Mouse (Mus musculus) gastrocnemius, postnatal 10 days (tissue): Measurements from ENCODE around the gene Cyp2j9. TPM values are rescaled to one million over a fixed set of nuclear protein-coding genes. Genes with fewer than 3 reads are reported as not detected.
"Not testable (repeated sequence)": the region's sequence is repeated elsewhere in the genome, so short reads cannot be mapped to it uniquely, and the experiment has no call there.

Source experiments
- DNase-seq: peaks from one replicate; pipeline ENCODE4 v3.0.0; 2021; ENCODE audit warnings: mixed read lengths
- long read RNA-seq, 2 experiments: library from polyadenylated mRNA; stranded (forward); transcript quantifications; one replicate each; pipeline ENCODE4 v2.0.0; 2021
- total RNA-seq, 2 experiments: library from RNA; stranded (reverse); gene quantifications; 2 replicates each; pipeline ENCODE4 v1.2.3; 2021

Gene Cyp2j9
- 1 to 10 TPM; 1.3 to 1.6 TPM for total RNA-seq
- long read RNA-seq, experiment 1 = 0 reads
- long read RNA-seq, experiment 2, partial matches to known transcripts = 0 of 1 reads
- long read RNA-seq, experiment 2, other reads (novel, unspliced or antisense) = 0 of 1 reads

- DNase-seq = peak; percentile 46
Measured at GRCm38 (mm10) chr4:96590911-96591790, at the start of gene Cyp2j9. Gene Cyp2j9 (minus strand): TSS chr4:96591578.

- DNase-seq = no peak
Measured at GRCm38 (mm10) chr4:96635455-96635854, 44.1 kb upstream of the Cyp2j9 start.

- no peak for DNase-seq
Measured at GRCm38 (mm10) chr4:96622474-96622873, 31.1 kb upstream of the Cyp2j9 start.

DNA sequence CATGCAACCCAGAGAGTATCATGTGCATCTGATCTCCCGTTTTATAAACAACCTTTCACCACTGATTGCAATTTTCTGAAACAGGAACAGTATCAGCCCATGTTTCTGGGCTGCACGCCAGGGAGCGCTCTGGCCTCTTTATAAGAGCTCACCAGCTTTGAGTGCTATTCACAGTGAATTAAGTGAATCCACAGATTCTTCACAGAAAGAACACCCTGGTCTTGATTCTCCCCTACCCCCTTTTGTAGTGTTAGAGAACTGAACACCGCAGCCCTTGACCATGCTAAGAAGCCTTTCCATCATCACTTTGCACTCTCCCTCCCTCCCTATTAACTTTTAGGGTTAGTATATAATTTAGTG, 393 bp upstream of the Cyp2j9 start:
- DNase-seq = peak; percentile 66

DNA sequence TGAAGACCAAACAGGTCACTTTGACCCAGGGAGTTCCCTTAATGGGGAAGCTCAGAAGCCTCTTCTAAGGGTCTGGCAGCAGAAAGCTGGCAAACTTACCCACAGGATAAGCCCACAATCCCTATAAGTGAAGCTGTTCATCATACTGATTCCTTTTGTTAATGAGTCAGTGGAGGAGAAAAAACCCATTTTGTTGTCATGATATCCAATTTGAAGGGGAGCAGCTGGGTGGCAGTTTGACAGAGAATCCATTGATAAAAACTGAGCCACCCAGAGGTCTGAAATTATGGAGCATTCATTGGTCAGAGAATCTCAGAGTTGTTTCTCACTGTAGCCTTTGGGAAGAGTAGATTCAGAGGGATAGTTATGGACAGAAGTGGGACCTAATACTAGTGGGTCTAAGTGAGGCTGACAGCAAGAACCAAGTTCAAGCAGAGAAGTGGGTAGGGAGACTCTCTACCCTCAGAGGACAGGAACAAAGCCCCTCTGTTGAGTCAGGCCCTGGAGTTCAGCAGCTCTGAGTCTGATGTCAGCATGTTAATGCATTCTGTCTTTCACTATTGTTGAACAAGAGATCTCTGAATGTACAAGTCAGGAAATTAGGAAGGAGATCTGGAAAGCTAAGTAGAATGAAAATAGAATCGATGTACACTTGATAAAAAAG, 9.8 kb downstream of the Cyp2j9 start:
- DNase-seq = no peak

- not testable (repeated sequence) for DNase-seq
Measured at GRCm38 (mm10) chr4:96580351-96580750, 11.0 kb downstream of the Cyp2j9 start.

DNA sequence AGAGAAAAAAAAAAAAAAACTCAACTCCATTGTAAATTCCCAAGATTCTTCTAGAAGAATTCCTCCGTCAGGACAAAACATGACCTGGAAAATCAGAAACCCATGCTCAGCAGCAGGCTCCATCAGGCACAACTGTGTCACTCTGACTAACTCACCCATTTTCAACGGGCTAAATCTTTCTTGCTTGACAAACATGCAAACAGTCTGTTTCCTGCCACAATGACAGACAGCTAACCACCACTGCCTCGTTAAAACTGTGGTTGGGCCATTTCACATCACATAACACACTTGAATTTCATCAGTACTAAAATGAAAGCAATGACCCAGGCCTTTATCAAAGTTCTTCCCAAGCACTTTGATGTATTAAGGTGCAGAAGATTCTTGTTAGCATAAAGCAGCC, 21.9 kb downstream of the Cyp2j9 start:
- no peak for DNase-seq

- DNase-seq = no peak
Measured at GRCm38 (mm10) chr4:96567988-96568387, 23.4 kb downstream of the Cyp2j9 start.

GRCm38 (mm10) chr4:96565808-96566207, 25.6 kb downstream of the Cyp2j9 start:
- DNase-seq = no peak

GRCm38 (mm10) chr4:96560464-96560863, 30.9 kb downstream of the Cyp2j9 start:
- DNase-seq = no peak

DNA sequence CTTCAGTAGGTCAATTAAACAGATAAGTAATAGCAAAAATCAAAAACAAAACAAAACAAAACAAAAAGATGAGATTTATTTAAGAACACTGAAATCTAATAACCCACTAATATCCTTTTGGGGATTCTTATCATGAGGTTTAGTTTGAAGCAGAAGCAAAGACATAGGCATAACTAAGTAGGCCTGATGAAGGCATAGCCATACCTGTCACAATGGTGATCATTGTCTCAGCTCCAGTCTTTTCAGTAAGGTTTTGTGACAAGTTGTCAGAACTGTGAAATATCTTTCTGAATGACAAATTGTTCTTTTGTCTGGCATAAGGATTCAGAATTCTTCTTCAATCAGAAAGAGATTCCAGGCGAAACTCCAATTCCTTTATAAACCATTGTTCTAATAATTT, 31.6 kb downstream of the Cyp2j9 start:
- DNase-seq = no peak

- DNase-seq = peak; percentile 32
Measured at GRCm38 (mm10) chr4:96553133-96553819, 38.1 kb downstream of the Cyp2j9 start, which contains the start of gene Cyp2j6. Gene Cyp2j6 (minus strand): TSS chr4:96553661.

DNA sequence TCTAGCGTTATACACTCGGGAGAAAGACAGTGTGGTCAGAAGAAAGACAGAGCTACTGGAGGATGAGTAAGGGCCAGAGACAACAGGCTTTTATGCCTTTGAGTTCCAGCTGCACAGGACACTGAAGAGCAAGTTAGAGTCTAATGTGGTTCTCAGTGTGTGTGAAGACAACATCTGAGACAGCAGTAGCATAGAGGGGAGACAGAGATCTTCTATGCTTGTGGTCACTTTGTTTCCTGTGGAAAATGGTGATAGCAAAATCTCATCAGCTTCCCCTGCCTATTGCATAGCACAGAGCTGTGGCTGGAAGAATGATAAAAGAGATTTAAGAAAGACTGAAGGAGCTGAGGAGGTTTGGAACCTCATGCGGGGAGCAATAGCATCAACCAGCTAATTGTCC, 39.8 kb downstream of the Cyp2j9 start:
- no peak for DNase-seq

DNA sequence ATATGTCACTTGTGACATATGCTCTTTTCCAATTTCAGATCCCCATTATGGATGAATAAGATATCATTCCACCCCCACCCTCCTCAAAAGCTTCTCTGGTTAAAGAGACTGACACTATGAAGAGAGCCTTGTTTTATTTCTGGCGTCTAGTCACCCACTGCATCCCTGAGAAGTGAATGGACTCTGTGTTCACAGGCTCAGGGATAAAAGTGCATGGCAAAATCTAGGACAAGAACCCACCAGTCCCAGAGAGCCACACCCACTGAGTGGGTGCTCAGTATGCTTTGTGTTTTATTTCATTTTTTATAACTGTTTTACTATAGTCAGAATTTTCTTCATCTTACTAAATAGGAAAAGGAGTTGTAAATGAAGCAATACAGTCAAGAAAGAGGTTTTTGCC, 45.4 kb downstream of the Cyp2j9 start:
- no peak for DNase-seq

GRCm38 (mm10) chr4:96525772-96526171, 65.6 kb downstream of the Cyp2j9 start:
- DNase-seq = no peak

DNA sequence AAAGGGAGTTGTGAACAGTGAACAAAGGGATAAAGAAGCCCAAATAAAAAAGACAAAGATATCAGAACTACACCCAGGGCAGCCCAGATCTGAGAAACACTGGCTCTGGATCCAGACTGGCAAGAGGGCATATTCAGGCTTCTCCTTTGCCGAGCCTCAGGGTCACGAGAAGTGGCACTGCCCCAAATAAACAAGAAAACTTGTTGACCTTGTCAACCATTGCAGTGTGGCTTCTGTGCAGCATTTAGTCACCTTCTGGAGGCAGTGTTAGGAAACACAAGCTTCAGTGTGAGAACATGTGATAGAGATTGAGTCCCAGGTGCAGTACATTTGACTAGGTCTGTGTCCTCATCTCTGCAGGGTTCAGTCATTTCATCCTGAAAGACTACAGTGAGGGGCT, 69.1 kb downstream of the Cyp2j9 start:
- DNase-seq = no peak

Other genes starting within 250 kb of the Cyp2j9 start
- not detected for gene Cyp2j11, start 242.9 kb downstream of the Cyp2j9 start, total RNA-seq
- gene Cyp2j8, start 84.2 kb downstream of the Cyp2j9 start, total RNA-seq = not detected
- gene Cyp2j6, start 37.9 kb downstream of the Cyp2j9 start, total RNA-seq = 1 to 10 TPM; 3.2 to 3.8 TPM
- under 1 TPM in 1 of 2 experiments, not detected in 1; 0.14 TPM for gene Cyp2j5, start 72.6 kb upstream of the Cyp2j9 start, total RNA-seq
- gene Gm12695, start 193.6 kb upstream of the Cyp2j9 start, total RNA-seq = not detected